Mouse (Mus musculus) CH12.LX (cell line): ENCODE measurements around the gene Sema6d. TPM values are rescaled to one million over a fixed set of nuclear protein-coding genes. Genes with fewer than 3 reads are reported as not detected.

Experiments
- DNase-seq: peaks from one replicate; pipeline ENCODE4 v3.0.0-alpha.2; 2013; ENCODE audit errors: extremely low read depth
- H3K27ac ChIP-seq: 2 replicates; pipeline ENCODE4 v1.5.1; 2012; ENCODE audit warnings: low read depth, mild to moderate bottlenecking, control low read depth, moderate library complexity; ENCODE audit not compliant: insufficient read depth
- H3K27me3 ChIP-seq: replicated peaks from 2 replicates; pipeline ENCODE3; 2012; ENCODE audit warnings: inconsistent platforms
- H3K36me3 ChIP-seq, 2 experiments: replicated peaks in 1 of 2; 2 replicates each; pipeline versions ENCODE3 to v1.6.1; 2012; ENCODE audit warnings: inconsistent platforms in 1 of 2, low read length in 1 of 2, mild to moderate bottlenecking in 1 of 2, mixed read lengths in 1 of 2, moderate library complexity in 1 of 2; ENCODE audit not compliant: control insufficient read depth in 1 of 2, insufficient read depth in 1 of 2
- H3K4me1 ChIP-seq, 2 experiments: 2 replicates each; pipeline ENCODE4 v1.6.1; 2012; ENCODE audit warnings: inconsistent platforms in 1 of 2, moderate library complexity in 1 of 2; ENCODE audit not compliant: insufficient read depth in 2 of 2, control insufficient read depth in 1 of 2
- H3K4me2 ChIP-seq: 2 replicates; pipeline ENCODE4 v1.6.1; 2012; ENCODE audit warnings: low read depth, mild to moderate bottlenecking, control low read depth; ENCODE audit not compliant: poor library complexity, insufficient read depth, severe bottlenecking
- H3K4me3 ChIP-seq, 3 experiments: fragments of 150-350 bp in 1 of 3; sonication (generic) in 1 of 3; replicated peaks in 1 of 3; 2 replicates each; pipeline versions ENCODE3 to v1.5.1; 2011 to 2012; ENCODE audit warnings: low read depth in 2 of 3, low read length in 2 of 3, mild to moderate bottlenecking in 2 of 3, moderate library complexity in 2 of 3, control low read depth in 1 of 3, improper control_type of control experiment in 1 of 3, inconsistent platforms in 1 of 3, mixed read lengths in 1 of 3; ENCODE audit not compliant: poor library complexity in 1 of 3
- H3K79me2 ChIP-seq: replicated peaks from 2 replicates; pipeline ENCODE4 v1.6.1; 2012; ENCODE audit warnings: mild to moderate bottlenecking, moderate library complexity; ENCODE audit not compliant: control insufficient read depth, poor library complexity, insufficient read depth, severe bottlenecking; ENCODE audit errors: extremely low read depth
- H3K9ac ChIP-seq: 2 replicates; pipeline ENCODE4 v1.6.1; 2012; ENCODE audit warnings: low read depth, mild to moderate bottlenecking, control low read depth, moderate library complexity; ENCODE audit not compliant: insufficient read depth
- H3K9me3 ChIP-seq: replicated peaks from 2 replicates; pipeline ENCODE3; 2012; ENCODE audit warnings: low read length, inconsistent platforms, mixed read lengths
- CHD1 ChIP-seq: IDR thresholded peaks from 2 replicates; pipeline ENCODE4 v1.6.1; 2012; ENCODE audit warnings: low read depth, low read length, improper control_type of control experiment, inconsistent platforms
- CHD2 ChIP-seq: IDR thresholded peaks from 2 replicates; pipeline ENCODE4 v1.6.1; 2011; ENCODE audit warnings: low read length, improper control_type of control experiment
- CTCF ChIP-seq, 2 experiments: IDR thresholded peaks in 1 of 2; conservative IDR thresholded peaks in 1 of 2; 2 replicates each; pipeline ENCODE4 v1.5.1; 2011 to 2012; ENCODE audit warnings: low read depth in 2 of 2, low read length in 2 of 2, improper control_type of control experiment in 1 of 2, inconsistent platforms in 1 of 2, mild to moderate bottlenecking in 1 of 2, moderate library complexity in 1 of 2
- E2F4 ChIP-seq: IDR thresholded peaks from 2 replicates; pipeline ENCODE4 v1.6.1; 2011; ENCODE audit warnings: low read depth, low read length, improper control_type of control experiment; ENCODE audit not compliant: insufficient replicate concordance
- ELF1 ChIP-seq: IDR thresholded peaks from 2 replicates; pipeline ENCODE4 v1.6.1; 2014; ENCODE audit warnings: low read depth, mild to moderate bottlenecking, inconsistent platforms, low read length, improper control_type of control experiment
- ETS1 ChIP-seq: conservative IDR thresholded peaks from 2 replicates; pipeline ENCODE4 v1.6.1; 2012; ENCODE audit warnings: low read depth, mild to moderate bottlenecking, inconsistent platforms, low read length, improper control_type of control experiment, moderate library complexity
- HCFC1 ChIP-seq: IDR thresholded peaks from 2 replicates; pipeline ENCODE4 v1.6.1; 2012; ENCODE audit warnings: low read depth, mild to moderate bottlenecking, inconsistent platforms, low read length, improper control_type of control experiment
- IRF4 ChIP-seq: IDR thresholded peaks from 2 replicates; pipeline ENCODE4 v1.6.1; 2014; ENCODE audit warnings: low read depth, mild to moderate bottlenecking, inconsistent platforms, low read length, improper control_type of control experiment
- JUN ChIP-seq: IDR thresholded peaks from 2 replicates; pipeline ENCODE4 v1.6.1; 2011; ENCODE audit warnings: low read depth, mild to moderate bottlenecking, low read length, improper control_type of control experiment, moderate library complexity; ENCODE audit not compliant: insufficient read depth
- KAT2A ChIP-seq: IDR thresholded peaks from 2 replicates; pipeline ENCODE4 v1.6.1; 2012; ENCODE audit warnings: low read length, improper control_type of control experiment, inconsistent platforms; ENCODE audit not compliant: insufficient replicate concordance
- MAX ChIP-seq: IDR thresholded peaks from 2 replicates; pipeline ENCODE4 v1.6.1; 2011; ENCODE audit warnings: low read length, improper control_type of control experiment
- MAZ ChIP-seq: IDR thresholded peaks from 2 replicates; pipeline ENCODE4 v1.6.1; 2012; ENCODE audit warnings: low read depth, mild to moderate bottlenecking, inconsistent platforms, low read length, improper control_type of control experiment, moderate library complexity
- NELFE ChIP-seq: IDR thresholded peaks from 2 replicates; pipeline ENCODE4 v1.6.1; 2011; ENCODE audit warnings: low read depth, low read length, improper control_type of control experiment
- NRF1 ChIP-seq: IDR thresholded peaks from 2 replicates; pipeline ENCODE4 v1.6.1; 2014; ENCODE audit warnings: low read depth, mild to moderate bottlenecking, inconsistent platforms, low read length, improper control_type of control experiment, moderate library complexity
- POLR2A ChIP-seq: IDR thresholded peaks from 2 replicates; pipeline ENCODE4 v1.6.1; 2011; ENCODE audit warnings: low read depth, mild to moderate bottlenecking, improper control_type of control experiment, low read length
- RAD21 ChIP-seq: IDR thresholded peaks from 2 replicates; pipeline ENCODE4 v1.6.1; 2011; ENCODE audit warnings: low read depth, mild to moderate bottlenecking, low read length, improper control_type of control experiment, moderate library complexity
- RCOR1 ChIP-seq: conservative IDR thresholded peaks from 2 replicates; pipeline ENCODE4 v1.6.1; 2012; ENCODE audit warnings: low read depth, mild to moderate bottlenecking, inconsistent platforms, low read length, improper control_type of control experiment
- SIN3A ChIP-seq: IDR thresholded peaks from 2 replicates; pipeline ENCODE4 v1.6.1; 2012; ENCODE audit warnings: low read length, improper control_type of control experiment, inconsistent platforms
- SMC3 ChIP-seq: IDR thresholded peaks from 2 replicates; pipeline ENCODE4 v1.6.1; 2011; ENCODE audit warnings: low read depth, low read length, improper control_type of control experiment
- UBTF ChIP-seq: IDR thresholded peaks from 2 replicates; pipeline ENCODE4 v1.6.1; 2012; ENCODE audit warnings: low read depth, mild to moderate bottlenecking, inconsistent platforms, low read length, improper control_type of control experiment, moderate library complexity
- ZMIZ1 ChIP-seq: IDR thresholded peaks from 2 replicates; pipeline ENCODE4 v1.6.1; 2012; ENCODE audit warnings: low read depth, mild to moderate bottlenecking, inconsistent platforms, low read length, improper control_type of control experiment
- dilution Hi-C: fragments of 300-500 bp; cut with MboI; formaldehyde crosslinking; loops from 2 replicates; pipeline ENCODE4 v1.14.3; 2020; ENCODE audit warnings: low sequenced_read_pairs; ENCODE audit not compliant: extremely low pct_unique_long_range_greater_than_20kb, extremely low pct_ligation_motif_present
- in situ Hi-C: fragments of 300-500 bp; cut with MboI; formaldehyde crosslinking; loops from 3 replicates; pipeline ENCODE4 v1.14.3; 2019; ENCODE audit warnings: low sequenced_read_pairs, low pct_ligation_motif_present, low pct_unique_long_range_greater_than_20kb, mixed read lengths
- polyA plus RNA-seq: library from polyadenylated mRNA; unstranded; fragments of >175 nt; gene quantifications from 2 replicates; pipeline ENCODE4 v1.2.1, GENCODE M21; 2012; ENCODE audit warnings: low read depth; ENCODE audit not compliant: insufficient read length
- total RNA-seq, 2 experiments: library from RNA; depleted of rRNA; stranded (reverse); fragments of 300-350 nt in 1 of 2; fragments of >200 nt in 1 of 2; gene quantifications; 2 replicates each; pipeline ENCODE4 v1.2.3; 2012 to 2014

The Sema6d gene
- total and polyA plus RNA-seq, 3 experiments = not detected

DNA sequence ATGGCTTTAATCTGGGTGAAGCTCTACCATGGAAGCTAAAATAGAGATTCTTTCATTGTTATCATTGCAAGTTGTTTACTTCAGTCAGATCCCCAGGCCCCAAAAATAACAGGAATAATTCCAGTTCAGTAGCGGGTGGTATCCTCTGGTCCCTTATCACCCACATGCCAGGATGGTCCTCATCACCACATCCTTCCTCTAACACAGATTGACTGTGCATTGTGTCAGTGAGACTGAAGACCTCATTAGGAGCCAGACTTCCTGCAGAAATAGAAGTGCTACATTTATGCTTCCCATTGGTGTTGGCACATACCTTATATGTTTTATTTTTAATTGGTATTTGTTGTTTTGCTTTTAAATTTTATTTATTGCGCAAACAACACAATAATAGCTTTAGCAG is 354.4 kb downstream of the Sema6d start:
- Histone ChIP-seq H3K36me3 (no peaks in the 10 kb centered on the region), H3K27me3 (no peaks in the 10 kb centered on the region), H3K79me2 (no peaks in the 10 kb centered on the region), H3K9me3 (peaks cover 66% of the 10 kb centered on the region), H3K4me3 (no peak overlapping the region), H3K27ac (no peak overlapping the region), H3K9ac (no peak overlapping the region), H3K4me1 (no peaks in the 10 kb centered on the region), H3K4me2 (no peak overlapping the region)
- TF ChIP-seq KAT2A (no peak), RCOR1 (no peak), CHD1 (no peak), E2F4 (no peak), MAZ (no peak), ETS1 (no peak), JUN (no peak), MAX (no peak), RAD21 (no peak), IRF4 (no peak), SIN3A (no peak), NELFE (no peak), CTCF (conservative IDR thresholded peaks at IDR 0.05 in 1 of 2, IDR thresholded peaks at IDR 0.05 in 1 of 2; ENCODE audit: low read depth in 2 of 2, low read length in 2 of 2) (no peak), SMC3 (no peak), ELF1 (no peak)
- DNase-seq = no peak
- in situ Hi-C loops = no loop called here
- dilution Hi-C loops = no loop called here

DNA sequence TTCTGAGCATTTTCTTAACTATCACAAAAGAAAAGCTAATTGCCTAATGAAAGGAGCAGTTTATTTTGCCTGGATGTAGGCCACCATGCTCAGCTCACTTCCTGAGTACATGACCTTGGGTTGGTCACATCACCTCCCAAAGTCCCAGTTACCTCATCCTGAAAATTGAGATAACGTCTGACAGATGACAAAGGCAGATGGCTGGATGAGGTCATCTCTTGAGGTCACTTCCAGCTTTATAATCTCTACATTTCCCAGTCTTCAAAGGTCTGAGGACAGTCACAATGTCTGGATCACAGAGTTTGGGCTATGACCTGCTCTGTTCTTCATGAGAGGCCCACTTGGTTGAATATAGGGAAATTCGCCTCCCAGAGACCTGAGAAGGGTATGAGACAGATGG is 366.1 kb downstream of the Sema6d start:
- no peak for TF ChIP-seq JUN
- TF ChIP-seq CHD2 = no peak
- TF ChIP-seq UBTF = no peak
- TF ChIP-seq ZMIZ1 = no peak
- no peak for TF ChIP-seq RCOR1
- TF ChIP-seq NRF1 = no peak
- no peak for TF ChIP-seq MAX
- TF ChIP-seq HCFC1 = no peak
- no peak for TF ChIP-seq E2F4
- TF ChIP-seq ELF1 = no peak
- TF ChIP-seq IRF4 = no peak
- TF ChIP-seq POLR2A = no peak
- Histone ChIP-seq H3K79me2 (no peaks in the 10 kb centered on the region), H3K4me3 (no peak overlapping the region), H3K36me3 (no peaks in the 10 kb centered on the region), H3K27me3 (no peaks in the 10 kb centered on the region), H3K27ac (no peak overlapping the region), H3K4me1 (no peaks in the 10 kb centered on the region), H3K9me3 (peaks cover 58% of the 10 kb centered on the region), H3K9ac (no peak overlapping the region), H3K4me2 (no peak overlapping the region)
- no peak for DNase-seq
- in situ Hi-C loops (no loop called here), dilution Hi-C loops (no loop called here)
